Mouse (Mus musculus): ENCODE measurements around the gene Eml4. TPM values are rescaled to one million over a fixed set of nuclear protein-coding genes. Genes with fewer than 3 reads are reported as not detected.

Gene Eml4
- polyA plus RNA-seq, 1 experiment = 114 TPM

GRCm38 (mm10) chr17:83322621-83323335 is 28.0 kb upstream of the Eml4 start:
- Histone ChIP-seq H3K36me3 (ENCODE audit: control insufficient read depth, insufficient read depth, low read length, poor library complexity, severe bottlenecking) (no peaks in the 10 kb centered on the region), H3K27ac (ENCODE audit: insufficient read depth, low read length) (no peak overlapping the region), H3K27me3 (ENCODE audit: control insufficient read depth, insufficient read depth, low read length, poor library complexity, severe bottlenecking) (no peaks in the 10 kb centered on the region), H3K4me1 (ENCODE audit: control insufficient read depth, insufficient read depth, low read length) (no peaks in the 10 kb centered on the region), H3K9me3 (replicated peaks; ENCODE audit: control insufficient read depth, insufficient read depth, low read length, poor library complexity, severe bottlenecking) (no peaks in the 10 kb centered on the region; the same call in 1 of the 2 replicates), H3K4me3 (ENCODE audit: low read depth, low read length) (peak overlapping the region; percentile 49), H3K9ac (ENCODE audit: low read depth, poor library complexity, severe bottlenecking) (peak overlapping the region; percentile 45)
- no peak for TF ChIP-seq CTCF (IDR thresholded peaks at IDR 0.05; ENCODE audit: low read depth, low read length)
- TF ChIP-seq POLR2A (IDR thresholded peaks at IDR 0.05; ENCODE audit: insufficient read depth, low read length) = no peak
- TF ChIP-seq EP300 (IDR thresholded peaks at IDR 0.05; ENCODE audit: insufficient read depth, low read depth, low read length) = no peak

DNA sequence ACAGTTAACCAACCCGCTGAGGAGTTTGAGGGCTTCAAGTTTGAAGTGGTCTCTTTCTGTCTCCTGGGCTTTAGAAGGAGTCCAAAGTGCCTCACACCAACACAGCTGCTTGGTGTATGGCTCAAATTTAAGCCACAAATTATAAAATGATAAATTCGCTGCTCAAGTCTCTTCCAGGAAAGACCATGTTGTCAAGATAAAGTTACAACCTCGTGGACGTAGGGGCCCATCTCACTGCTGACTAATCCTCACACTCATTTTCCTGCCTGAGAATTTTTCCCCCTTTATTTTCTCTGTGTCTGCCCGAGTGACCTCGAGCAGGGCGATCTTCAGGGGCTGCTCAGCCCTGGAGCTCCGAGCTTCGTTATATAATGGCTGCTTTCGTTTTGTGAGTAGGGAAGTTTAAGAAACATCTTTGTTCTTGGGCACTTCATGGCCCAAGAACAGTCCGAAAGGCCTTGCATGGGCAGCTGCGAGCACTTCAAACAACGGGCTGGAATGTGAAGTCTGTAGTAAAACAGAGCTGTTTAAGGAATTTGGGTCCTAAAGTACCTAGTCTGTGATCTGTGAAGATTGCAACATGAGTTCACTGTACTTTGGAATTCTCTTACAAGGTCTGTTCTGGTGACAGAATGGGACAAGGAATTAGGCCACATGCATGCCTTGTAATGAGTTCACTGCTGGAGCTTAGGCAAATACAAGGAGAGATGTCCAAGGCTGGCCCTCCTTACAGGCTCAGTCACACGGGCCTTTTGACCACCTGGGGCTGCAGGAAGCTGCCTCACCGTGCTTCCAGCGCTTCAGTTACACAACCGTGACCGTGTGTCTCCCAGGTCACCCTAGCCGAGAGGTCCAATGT is 27.1 kb upstream of the Eml4 start:
- Histone ChIP-seq H3K4me1 (ENCODE audit: control insufficient read depth, insufficient read depth, low read length) (no peaks in the 10 kb centered on the region), H3K9ac (ENCODE audit: low read depth, poor library complexity, severe bottlenecking) (no peak overlapping the region), H3K27me3 (ENCODE audit: control insufficient read depth, insufficient read depth, low read length, poor library complexity, severe bottlenecking) (no peaks in the 10 kb centered on the region), H3K36me3 (ENCODE audit: control insufficient read depth, insufficient read depth, low read length, poor library complexity, severe bottlenecking) (no peaks in the 10 kb centered on the region), H3K4me3 (ENCODE audit: low read depth, low read length) (no peak overlapping the region), H3K27ac (ENCODE audit: insufficient read depth, low read length) (no peak overlapping the region), H3K9me3 (replicated peaks; ENCODE audit: control insufficient read depth, insufficient read depth, low read length, poor library complexity, severe bottlenecking) (no peaks in the 10 kb centered on the region; the same call in 1 of the 2 replicates)
- TF ChIP-seq POLR2A (IDR thresholded peaks at IDR 0.05; ENCODE audit: insufficient read depth, low read length) (no peak), CTCF (IDR thresholded peaks at IDR 0.05; ENCODE audit: low read depth, low read length) (no peak), EP300 (IDR thresholded peaks at IDR 0.05; ENCODE audit: insufficient read depth, low read depth, low read length) (no peak)

- no peak overlapping the region for H3K4me3 ChIP-seq (ENCODE audit: low read depth, low read length)
- no peaks in the 10 kb centered on the region for H3K27me3 ChIP-seq (ENCODE audit: control insufficient read depth, insufficient read depth, low read length, poor library complexity, severe bottlenecking)
- TF ChIP-seq POLR2A (IDR thresholded peaks at IDR 0.05; ENCODE audit: insufficient read depth, low read length) (no peak), CTCF (IDR thresholded peaks at IDR 0.05; ENCODE audit: low read depth, low read length) (no peak), EP300 (IDR thresholded peaks at IDR 0.05; ENCODE audit: insufficient read depth, low read depth, low read length) (no peak)
- H3K4me1 ChIP-seq (ENCODE audit: control insufficient read depth, insufficient read depth, low read length) = no peaks in the 10 kb centered on the region
- H3K27ac ChIP-seq (ENCODE audit: insufficient read depth, low read length) = no peak overlapping the region
- no peaks in the 10 kb centered on the region; the same call in 1 of the 2 replicates for H3K9me3 ChIP-seq (replicated peaks; ENCODE audit: control insufficient read depth, insufficient read depth, low read length, poor library complexity, severe bottlenecking)
- no peaks in the 10 kb centered on the region for H3K36me3 ChIP-seq (ENCODE audit: control insufficient read depth, insufficient read depth, low read length, poor library complexity, severe bottlenecking)
- H3K9ac ChIP-seq (ENCODE audit: low read depth, poor library complexity, severe bottlenecking) = no peak overlapping the region
Observed at GRCm38 (mm10) chr17:83324269-83324616, 26.5 kb upstream of the Eml4 start.

DNA sequence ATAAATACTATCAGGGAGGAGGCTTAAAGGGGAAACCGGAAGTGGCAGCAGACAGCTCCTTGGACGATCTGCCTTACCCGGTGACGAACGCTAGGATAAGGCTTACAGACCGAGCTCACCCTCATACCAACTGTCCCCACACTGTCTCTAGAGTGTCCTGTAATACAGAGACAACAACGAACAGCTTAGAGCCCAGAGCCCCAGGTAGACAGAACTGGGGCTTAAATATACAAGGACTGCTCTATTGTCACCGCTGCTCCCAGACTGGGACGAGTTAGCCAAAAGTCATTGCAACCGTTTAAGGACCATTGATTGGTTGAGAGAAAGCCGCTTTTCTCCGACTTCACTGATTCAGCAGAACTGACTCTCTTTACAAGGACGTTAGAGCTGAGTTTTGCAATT is 15.5 kb upstream of the Eml4 start:
- no peaks in the 10 kb centered on the region; the same call in none of the 2 replicates for H3K27me3 ChIP-seq (ENCODE audit: control insufficient read depth, insufficient read depth, low read length, poor library complexity, severe bottlenecking)
- no peak for TF ChIP-seq POLR2A (IDR thresholded peaks at IDR 0.05; ENCODE audit: insufficient read depth, low read length)
- no peak for TF ChIP-seq EP300 (IDR thresholded peaks at IDR 0.05; ENCODE audit: insufficient read depth, low read depth, low read length)
- TF ChIP-seq CTCF (IDR thresholded peaks at IDR 0.05; ENCODE audit: low read depth, low read length) = no peak
- H3K36me3 ChIP-seq (ENCODE audit: control insufficient read depth, insufficient read depth, low read length, poor library complexity, severe bottlenecking) = no peaks in the 10 kb centered on the region
- no peaks in the 10 kb centered on the region for H3K4me1 ChIP-seq (ENCODE audit: control insufficient read depth, insufficient read depth, low read length)
- no peak overlapping the region for H3K9ac ChIP-seq (ENCODE audit: low read depth, poor library complexity, severe bottlenecking)
- no peak overlapping the region for H3K27ac ChIP-seq (ENCODE audit: insufficient read depth, low read length)
- H3K9me3 ChIP-seq (replicated peaks; ENCODE audit: control insufficient read depth, insufficient read depth, low read length, poor library complexity, severe bottlenecking) = no peaks in the 10 kb centered on the region
- H3K4me3 ChIP-seq (ENCODE audit: low read depth, low read length) = no peak overlapping the region

DNA sequence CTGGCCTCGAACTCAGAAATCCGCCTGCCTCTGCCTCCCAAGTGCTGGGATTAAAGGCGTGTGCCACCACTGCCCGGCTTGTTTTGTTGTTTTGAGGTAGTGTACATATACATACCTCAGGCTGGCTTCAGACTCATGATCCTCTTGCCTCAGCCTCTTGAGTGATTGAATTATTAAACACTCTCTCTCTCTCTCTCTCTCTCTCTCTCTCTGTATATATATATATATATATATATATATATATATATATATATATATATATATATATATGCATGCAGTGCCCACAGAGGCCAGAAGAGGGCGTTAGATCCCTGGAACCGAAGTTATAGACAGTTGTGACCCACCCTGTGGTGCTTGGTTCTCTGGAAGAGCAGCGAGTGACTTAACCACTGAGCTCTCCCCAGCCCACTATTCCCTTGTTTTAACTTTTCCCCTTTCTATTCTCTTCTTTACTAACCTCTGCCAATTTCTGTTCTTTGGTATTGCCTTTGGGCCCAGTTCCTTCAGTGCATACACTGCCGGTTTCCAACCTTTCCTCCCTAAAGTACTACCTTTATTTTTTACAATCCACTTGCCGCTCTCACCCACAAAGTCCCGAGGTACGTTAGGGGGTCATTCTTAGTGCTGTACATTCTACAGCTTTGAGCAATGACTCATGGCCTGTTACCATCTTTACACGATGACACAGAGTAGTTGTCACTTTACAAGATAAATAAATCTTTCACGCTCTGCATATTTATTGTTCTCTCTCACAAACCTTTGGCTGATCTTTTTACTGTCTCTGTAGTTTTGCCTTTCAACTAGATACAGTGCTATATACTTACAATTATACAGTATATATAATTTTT is 13.5 kb upstream of the Eml4 start:
- no peaks in the 10 kb centered on the region; the same call in none of the 2 replicates for H3K27me3 ChIP-seq (ENCODE audit: control insufficient read depth, insufficient read depth, low read length, poor library complexity, severe bottlenecking)
- H3K4me3 ChIP-seq (ENCODE audit: low read depth, low read length) = no peak overlapping the region
- H3K27ac ChIP-seq (ENCODE audit: insufficient read depth, low read length) = no peak overlapping the region
- no peak for TF ChIP-seq EP300 (IDR thresholded peaks at IDR 0.05; ENCODE audit: insufficient read depth, low read depth, low read length)
- peak; percentile 7 for TF ChIP-seq CTCF (IDR thresholded peaks at IDR 0.05; ENCODE audit: low read depth, low read length)
- no peak for TF ChIP-seq POLR2A (IDR thresholded peaks at IDR 0.05; ENCODE audit: insufficient read depth, low read length)
- no peak overlapping the region for H3K9ac ChIP-seq (ENCODE audit: low read depth, poor library complexity, severe bottlenecking)
- no peaks in the 10 kb centered on the region for H3K36me3 ChIP-seq (ENCODE audit: control insufficient read depth, insufficient read depth, low read length, poor library complexity, severe bottlenecking)
- H3K9me3 ChIP-seq (replicated peaks; ENCODE audit: control insufficient read depth, insufficient read depth, low read length, poor library complexity, severe bottlenecking) = no peaks in the 10 kb centered on the region
- H3K4me1 ChIP-seq (ENCODE audit: control insufficient read depth, insufficient read depth, low read length) = no peaks in the 10 kb centered on the region
